Mouse (Mus musculus): Measurements from ENCODE around the gene Zfp710.

Gene Zfp710

DNA sequence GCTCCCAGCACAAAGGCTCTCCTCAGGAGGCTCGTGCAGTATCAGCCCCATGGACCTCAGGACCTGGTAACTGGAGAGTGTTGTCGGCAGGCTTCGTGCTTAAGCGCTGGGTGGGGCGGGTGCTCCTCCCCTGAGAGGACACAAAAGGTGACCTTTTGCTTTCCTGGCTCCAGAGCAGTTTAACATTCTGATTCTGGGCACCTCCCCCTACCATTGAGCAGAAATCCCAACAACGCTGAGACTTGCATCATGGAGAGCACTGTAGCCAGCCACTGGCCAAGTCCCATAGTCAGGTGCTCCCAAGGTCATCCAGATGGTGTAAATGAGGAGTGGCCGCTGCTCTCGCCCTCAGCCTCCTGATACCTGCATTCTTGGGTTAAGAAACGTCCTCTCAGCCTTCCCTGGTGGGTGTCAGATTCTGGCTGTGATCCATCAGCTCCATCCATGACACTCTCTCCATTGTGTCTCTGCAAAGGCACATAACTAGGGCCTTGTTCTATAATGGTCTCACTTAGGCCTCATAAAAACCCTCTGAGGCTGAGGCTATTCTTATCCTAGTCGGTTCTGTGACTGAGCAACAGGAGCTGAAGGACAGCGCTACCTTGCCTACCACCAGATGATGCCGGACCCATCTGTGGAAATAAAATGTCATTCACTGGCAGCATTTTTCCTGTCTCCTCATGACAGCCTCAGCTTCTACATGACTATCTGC lies 105.9 kb downstream of the Zfp710 start:
- in situ Hi-C loops (cut with MboI; ENCODE audit: low pct_unique_long_range_greater_than_20kb in 1 of 2, low sequenced_read_pairs in 2 of 2, unreplicated experiment in 1 of 2): loop anchor here in 1 of 2 experiments (25.0 kb wide), 1 partner anchor 432 kb away; no protein-coding TSS in a partner anchor

DNA sequence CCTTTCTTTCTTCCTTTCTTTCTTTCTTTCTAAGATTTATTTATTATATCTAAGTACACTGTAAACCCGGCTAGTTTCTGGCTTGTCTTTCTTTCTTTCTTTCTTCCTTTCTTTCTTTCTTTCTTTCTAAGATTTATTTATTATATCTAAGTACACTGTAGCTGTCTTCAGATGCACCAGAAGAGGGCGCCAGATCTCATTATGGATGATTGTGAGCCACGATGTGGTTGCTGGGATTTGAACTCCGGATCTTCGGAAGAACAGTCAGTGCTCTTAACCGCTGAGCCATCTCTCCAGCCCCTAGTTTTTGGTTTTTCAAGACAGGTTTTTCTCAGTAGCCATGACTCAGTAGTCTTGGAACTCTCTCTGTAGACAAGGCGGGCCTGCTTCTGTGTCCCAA lies 106.7 kb downstream of the Zfp710 start:
- in situ Hi-C loops (cut with MboI; ENCODE audit: low pct_unique_long_range_greater_than_20kb in 1 of 2, low sequenced_read_pairs in 2 of 2, unreplicated experiment in 1 of 2): loop anchor here in 1 of 2 experiments (25.0 kb wide), 1 partner anchor 431 kb away; no protein-coding TSS in a partner anchor

DNA sequence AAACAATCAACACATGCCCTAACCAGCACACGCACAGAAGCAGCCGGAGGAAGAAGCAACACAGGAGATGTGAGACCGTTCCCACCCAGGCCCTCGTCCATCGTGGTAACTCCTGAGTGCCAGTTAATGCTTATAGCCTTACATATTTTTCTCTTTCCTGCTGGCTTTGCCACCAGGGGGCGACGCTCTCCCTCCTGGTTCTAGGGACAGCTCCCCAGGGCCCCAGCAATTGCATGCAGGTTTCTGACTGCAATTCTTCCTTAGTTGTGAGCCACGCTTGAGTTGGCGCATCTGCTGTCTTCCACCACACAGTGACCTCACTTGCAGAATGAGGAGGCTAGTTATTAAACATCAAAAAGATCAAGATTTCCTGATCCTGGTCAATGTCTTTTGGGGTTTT lies 107.9 kb downstream of the Zfp710 start:
- in situ Hi-C loops (cut with MboI; ENCODE audit: low pct_unique_long_range_greater_than_20kb in 1 of 2, low sequenced_read_pairs in 2 of 2, unreplicated experiment in 1 of 2): loop anchor here in 1 of 2 experiments (25.0 kb wide), 1 partner anchor 430 kb away; no protein-coding TSS in a partner anchor

DNA sequence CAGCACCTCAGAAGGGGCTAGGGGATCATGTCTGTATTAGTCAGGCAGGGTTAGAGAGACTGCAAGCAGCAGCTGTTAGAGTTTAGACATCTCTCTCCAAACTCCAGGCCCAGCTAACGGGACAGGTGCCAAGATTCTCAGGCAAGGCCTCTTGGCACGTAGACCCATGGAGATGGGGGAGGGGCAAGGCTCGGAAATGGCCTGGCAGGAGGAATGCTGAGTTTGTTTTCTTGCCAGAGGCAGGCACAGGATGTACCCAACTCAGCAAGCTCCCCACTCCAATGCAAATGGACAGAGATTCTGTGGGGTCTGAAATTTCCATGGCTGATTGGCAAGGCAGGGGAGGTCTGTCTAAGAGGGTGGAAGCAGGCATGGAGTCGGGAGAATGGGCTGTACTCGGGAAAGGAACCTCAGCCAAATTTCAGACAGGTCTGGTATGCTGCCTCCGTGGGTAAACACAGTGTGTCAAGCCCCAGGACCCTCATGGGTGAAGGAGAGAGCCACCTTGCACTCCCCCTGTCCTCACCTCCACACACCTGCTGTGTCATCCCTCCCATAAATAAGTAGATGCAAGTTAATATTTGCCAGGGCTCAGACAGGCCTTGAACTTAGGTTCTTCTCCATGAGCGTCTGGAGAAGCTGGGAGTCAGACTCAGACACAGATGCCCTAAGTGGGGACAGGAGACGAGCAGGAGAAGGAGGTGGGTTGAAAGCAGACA lies 110.0 kb downstream of the Zfp710 start:
- in situ Hi-C loops (cut with MboI; ENCODE audit: low pct_unique_long_range_greater_than_20kb in 1 of 2, low sequenced_read_pairs in 2 of 2, unreplicated experiment in 1 of 2): loop anchor here in 1 of 2 experiments (25.0 kb wide), 1 partner anchor 428 kb away; no protein-coding TSS in a partner anchor

DNA sequence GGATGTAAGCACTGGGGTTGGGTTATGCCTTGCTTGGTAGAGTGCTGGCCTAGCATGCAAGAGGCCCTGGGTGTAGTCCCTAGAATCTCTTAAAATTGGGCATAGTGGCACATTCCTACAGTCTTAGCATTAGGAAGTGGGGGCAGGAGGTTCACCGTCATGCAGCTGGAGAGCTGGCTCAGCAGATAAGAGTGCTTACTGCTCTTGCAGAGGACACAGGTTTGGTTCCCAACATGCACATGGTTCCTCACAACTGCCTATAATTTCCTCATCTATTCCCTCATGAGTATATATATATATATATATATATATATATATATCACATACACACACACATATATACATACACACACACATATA lies 110.5 kb downstream of the Zfp710 start:
- in situ Hi-C loops (cut with MboI; ENCODE audit: low pct_unique_long_range_greater_than_20kb in 1 of 2, low sequenced_read_pairs in 2 of 2, unreplicated experiment in 1 of 2): loop anchor here in 1 of 2 experiments (25.0 kb wide), 1 partner anchor 427 kb away; no protein-coding TSS in a partner anchor

DNA sequence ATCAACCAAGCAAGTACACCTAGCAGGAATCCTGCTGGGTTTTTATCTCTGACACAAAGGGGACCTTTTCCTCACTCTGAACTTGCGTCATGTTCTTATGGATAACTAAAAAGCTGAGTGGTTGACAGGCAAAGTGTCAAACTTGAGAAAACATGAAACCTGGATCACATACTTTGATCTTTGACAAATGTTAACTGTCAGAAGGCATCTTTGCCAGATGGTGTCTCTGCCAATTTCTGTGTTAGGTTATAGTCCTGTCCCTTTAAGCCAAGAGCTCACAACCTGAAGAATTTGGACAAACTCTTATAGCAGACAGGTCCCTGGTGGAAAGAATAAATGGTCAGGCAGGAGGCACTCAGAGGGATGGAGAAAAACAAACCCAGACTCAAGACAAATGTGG lies 113.8 kb downstream of the Zfp710 start:
- in situ Hi-C loops (cut with MboI; ENCODE audit: low pct_unique_long_range_greater_than_20kb in 1 of 2, low sequenced_read_pairs in 2 of 2, unreplicated experiment in 1 of 2): loop anchor here in 1 of 2 experiments (25.0 kb wide), 1 partner anchor 424 kb away; no protein-coding TSS in a partner anchor

DNA sequence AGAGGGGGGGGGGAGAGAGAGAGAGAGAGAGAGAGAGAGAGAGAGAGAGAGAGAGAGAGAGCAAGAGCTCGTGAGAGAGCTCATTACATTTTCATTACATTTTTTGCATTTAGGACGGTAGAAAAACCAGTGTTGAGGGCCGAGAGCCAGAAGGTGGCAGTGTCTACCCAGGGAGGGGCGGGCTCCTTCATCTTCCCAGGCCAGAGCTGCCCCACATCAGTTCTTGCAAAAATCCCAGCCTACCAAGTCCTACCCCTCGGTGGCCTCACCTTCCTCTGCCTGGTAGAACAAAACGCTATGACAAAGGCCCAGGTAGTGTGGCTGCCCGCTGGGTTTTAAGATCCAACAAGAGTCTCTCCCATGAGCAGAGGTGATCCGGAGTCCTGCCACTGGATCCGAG lies 116.2 kb downstream of the Zfp710 start:
- in situ Hi-C loops (cut with MboI; ENCODE audit: low pct_unique_long_range_greater_than_20kb in 1 of 2, low sequenced_read_pairs in 2 of 2, unreplicated experiment in 1 of 2): loop anchor here (10.0 to 25.0 kb wide), 3 partner anchors 114 to 421 kb away; partner anchors contain the start of gene Man2a2 (in 2 of the 2)
